ENCODE assay signal across 8 mouse cellular contexts in the genomic region with DNA sequence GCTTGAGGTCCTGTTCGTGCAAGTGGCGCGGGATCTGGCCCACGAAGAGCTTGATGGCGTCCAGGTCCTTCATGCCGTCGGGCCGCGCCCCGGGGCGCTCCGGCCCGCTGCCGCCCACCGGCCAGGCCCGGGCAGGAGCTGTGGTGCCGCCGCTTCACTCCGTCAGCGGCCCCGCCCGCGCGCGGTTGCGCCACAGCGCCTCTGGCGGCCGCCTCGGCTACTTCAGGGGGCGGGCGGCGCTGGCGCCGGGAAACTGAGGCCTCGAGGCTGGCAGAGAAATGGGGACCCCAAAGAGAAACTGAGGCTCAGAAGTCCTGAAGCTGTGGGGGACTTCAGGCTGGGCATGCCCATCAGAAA. TPM values are rescaled to one million over a fixed set of nuclear protein-coding genes. Genes with fewer than 3 reads are reported as not detected.
DNase-seq lines count a peak whose midpoint lies in the region; ATAC-seq and TF ChIP-seq lines count a peak whose summit lies in the region.

A gene (minus strand): TSS at position 177 of the 357 bp plus-strand sequence.

- peak within 1 kb of the TSS; percentile 85 for H3K4me3 ChIP-seq in ES-Bruce4 (ENCODE audit: low read depth, low read length)
- peak within 1 kb of the TSS; percentile 31 for H3K4me3 ChIP-seq in kidney, postnatal 0 days (replicated peaks; ENCODE audit: low read depth, low read length)
- H3K4me3 ChIP-seq in liver, embryonic 15.5 days (replicated peaks) = peak within 1 kb of the TSS; percentile 42

- H3K27me3 ChIP-seq in ES-Bruce4 (ENCODE audit: control insufficient read depth, insufficient read depth, low read length, poor library complexity, severe bottlenecking) = no peaks in the 10 kb centered on the region
- peaks cover 18% of the 10 kb centered on the region; the same call in 1 of the 2 replicates for H3K27me3 ChIP-seq in kidney, postnatal 0 days (ENCODE audit: insufficient read depth, low read length)
- peaks cover 54% of the 10 kb centered on the region for H3K27me3 ChIP-seq in liver, embryonic 15.5 days

- H3K4me1 ChIP-seq in ES-Bruce4 (ENCODE audit: control insufficient read depth, insufficient read depth, low read length) = peaks cover 2% of the 10 kb centered on the region
- no peaks in the 10 kb centered on the region for H3K4me1 ChIP-seq in kidney, postnatal 0 days (replicated peaks; ENCODE audit: insufficient read depth, low read length)
- peaks cover 26% of the 10 kb centered on the region for H3K4me1 ChIP-seq in liver, embryonic 15.5 days (replicated peaks)

- no peak for TF ChIP-seq EP300 in ES-Bruce4 (IDR thresholded peaks at IDR 0.05; ENCODE audit: insufficient read depth, low read depth, low read length)

- H3K4me2 ChIP-seq in kidney, postnatal 0 days (ENCODE audit: low read length) = peak within 1 kb of the TSS; percentile 70
- H3K4me2 ChIP-seq in liver, embryonic 15.5 days = peak within 1 kb of the TSS; percentile 70

- H3K27ac ChIP-seq in ES-Bruce4 (ENCODE audit: insufficient read depth, low read length) = no peak within 1 kb of the TSS
- H3K27ac ChIP-seq in kidney, postnatal 0 days = no peak within 1 kb of the TSS
- no peak within 1 kb of the TSS for H3K27ac ChIP-seq in liver, embryonic 15.5 days (replicated peaks)

- peak; percentile 46 for TF ChIP-seq CTCF in ES-Bruce4 (IDR thresholded peaks at IDR 0.05; ENCODE audit: low read depth, low read length)
- TF ChIP-seq CTCF in kidney, postnatal 0 days (IDR thresholded peaks at IDR 0.05; ENCODE audit: low read depth) = peak; percentile 65

- WGBS in kidney, postnatal 0 days = under 1% methylated on average over 26 of the region's 36 CpGs
- under 1% methylated on average over 35 of the region's 36 CpGs for WGBS in liver, embryonic 15.5 days (ENCODE audit: insufficient replicate concordance)

- TF ChIP-seq POLR2A in ES-Bruce4 (IDR thresholded peaks at IDR 0.05; ENCODE audit: insufficient read depth, low read length) = peak; percentile 23

- no peaks in the 10 kb centered on the region for H3K9me3 ChIP-seq in ES-Bruce4 (replicated peaks; ENCODE audit: control insufficient read depth, insufficient read depth, low read length, poor library complexity, severe bottlenecking)
- no peaks in the 10 kb centered on the region for H3K9me3 ChIP-seq in kidney, postnatal 0 days (replicated peaks; ENCODE audit: low read length)
- no peaks in the 10 kb centered on the region for H3K9me3 ChIP-seq in liver, embryonic 15.5 days (replicated peaks)

- peak; percentile 36 for DNase-seq in 416B (ENCODE audit: low read depth)
- peak; percentile 76 for DNase-seq in cerebellum, adult 9-11 months
- DNase-seq in kidney, postnatal 0 days (ENCODE audit: low spot score) = no peak
- peak; percentile 76 for DNase-seq in neural tube, embryonic 10.5 days (ENCODE audit: extremely low spot score, low spot score)

- peak; percentile 66 for ATAC-seq in granulocyte monocyte progenitor cell, adult 5-6 weeks (replicated peaks; ENCODE audit: poor library complexity, severe bottlenecking)
- 0 out of 2 replicates have a peak, but pooled peaks have one; percentile 22 for ATAC-seq in kidney, postnatal 0 days (replicated peaks; ENCODE audit: low FRiP score, low read depth)
- peak; percentile 27; the same call in 1 of the 2 replicates for ATAC-seq in liver, embryonic 15.5 days (ENCODE audit: insufficient read depth)
- ATAC-seq in monocyte, adult 5-6 weeks (replicated peaks; ENCODE audit: insufficient number of reproducible peaks, low FRiP score, low TSS enrichment, poor library complexity, severe bottlenecking) = no peak

- H3K36me3 ChIP-seq in ES-Bruce4 (ENCODE audit: control insufficient read depth, insufficient read depth, low read length, poor library complexity, severe bottlenecking) = peaks cover 4% of the 10 kb centered on the region; the same call in 1 of the 2 replicates
- peaks cover 5% of the 10 kb centered on the region; the same call in 1 of the 2 replicates for H3K36me3 ChIP-seq in kidney, postnatal 0 days (ENCODE audit: insufficient read depth, low read length)
- H3K36me3 ChIP-seq in liver, embryonic 15.5 days (replicated peaks) = peaks cover 12% of the 10 kb centered on the region

- peak within 1 kb of the TSS; percentile 74 for H3K9ac ChIP-seq in ES-Bruce4 (ENCODE audit: low read depth, poor library complexity, severe bottlenecking)
- peak within 1 kb of the TSS; percentile 24; the same call in 1 of the 2 replicates for H3K9ac ChIP-seq in kidney, postnatal 0 days (ENCODE audit: low read depth, low read length)
- no peak within 1 kb of the TSS for H3K9ac ChIP-seq in liver, embryonic 15.5 days

RNA-seq across cellular contexts. Expression of the gene that starts here (rescaled TPM):
- polyA plus RNA-seq in ES-Bruce4 (2011; ENCODE audit: insufficient read depth, insufficient read length, low read depth, missing spikeins) = 27.5 and 30.5 TPM in 2 replicates
- not detected in 2 replicates for total RNA-seq in granulocyte monocyte progenitor cell, adult 5-6 weeks (2014; fragmentation: Nextera tagmentation)
- not detected in 2 replicates for total RNA-seq in granulocyte monocyte progenitor cell, adult 5-6 weeks (2017)
- polyA plus RNA-seq in kidney, postnatal 0 days (2015; fragmentation: Nextera tagmentation; extraction: Ambion mirVana) = 0.30 and 0.47 TPM in 2 replicates
- polyA plus RNA-seq in liver, embryonic 15.5 days (2015; fragmentation: Nextera tagmentation; extraction: Ambion mirVana) = 0.02 TPM in 1 of 2 replicates, not detected in the other
- 0.32 TPM in 1 of 3 replicates, not detected in the others for total RNA-seq in monocyte, adult 5-6 weeks (2017)

Comparison
In these comparisons a context has a peak if more than half of its experiments do, and no peak if none do; other contexts are left out.
1. RNA of the gene that starts here (polyA plus RNA-seq): 27.5 to 30.5 TPM in ES-Bruce4; 0.30 to 0.47 TPM in kidney, postnatal 0 days and 0.02 TPM in liver, embryonic 15.5 days; every median in the first group is over 10 times any median in the second.
2. Peak in ATAC-seq in granulocyte monocyte progenitor cell, adult 5-6 weeks; RNA of the gene not detected or under 1 TPM.
3. Peak in ATAC-seq, H3K4me3 ChIP-seq, H3K9ac ChIP-seq and H3K4me2 ChIP-seq in kidney, postnatal 0 days; RNA of the gene not detected or under 1 TPM.
4. Peak in ATAC-seq, H3K4me3 ChIP-seq and H3K4me2 ChIP-seq in liver, embryonic 15.5 days; RNA of the gene not detected or under 1 TPM.
5. H3K4me3 ChIP-seq: peak in every context shown above with its lines; median percentile 85 in ES-Bruce4; 42 in liver, embryonic 15.5 days; 31 in kidney, postnatal 0 days.